Mouse (Mus musculus): ENCODE measurements at regions not wholly inside any gene's neighbourhood (a gene's known extent, or its start where the extent isn't known, plus 50 kb on each side); places are given as distances from the start of the nearest gene placed in this dataset.

GRCm38 (mm10) chr15:59888131-59888459 lies 128.3 kb downstream of the 4933412E24Rik start:
- TF ChIP-seq CTCF (IDR thresholded peaks at IDR 0.05; ENCODE audit: borderline replicate concordance, insufficient read depth, low read depth, low read length) = no peak
- no peak for TF ChIP-seq POLR2A (IDR thresholded peaks at IDR 0.05; ENCODE audit: borderline replicate concordance, insufficient read depth, low read length)

Data from cerebellum, adult 2 months (tissue).